Mouse (Mus musculus): ENCODE results near the gene Adam11.

GRCm38 (mm10) chr11:102760805-102761308 is 382 bp upstream of the Adam11 start:
- no peak for TF ChIP-seq EP300 (IDR thresholded peaks at IDR 0.05; ENCODE audit: low read depth)
- TF ChIP-seq CTCF (IDR thresholded peaks at IDR 0.05; ENCODE audit: low read depth): no peak

All from heart, postnatal 0 days (tissue).